Mouse (Mus musculus): ENCODE measurements at regions not wholly inside any gene's neighbourhood (a gene's known extent, or its start where the extent isn't known, plus 50 kb on each side); places are given as distances from the start of the nearest gene placed in this dataset.

DNA sequence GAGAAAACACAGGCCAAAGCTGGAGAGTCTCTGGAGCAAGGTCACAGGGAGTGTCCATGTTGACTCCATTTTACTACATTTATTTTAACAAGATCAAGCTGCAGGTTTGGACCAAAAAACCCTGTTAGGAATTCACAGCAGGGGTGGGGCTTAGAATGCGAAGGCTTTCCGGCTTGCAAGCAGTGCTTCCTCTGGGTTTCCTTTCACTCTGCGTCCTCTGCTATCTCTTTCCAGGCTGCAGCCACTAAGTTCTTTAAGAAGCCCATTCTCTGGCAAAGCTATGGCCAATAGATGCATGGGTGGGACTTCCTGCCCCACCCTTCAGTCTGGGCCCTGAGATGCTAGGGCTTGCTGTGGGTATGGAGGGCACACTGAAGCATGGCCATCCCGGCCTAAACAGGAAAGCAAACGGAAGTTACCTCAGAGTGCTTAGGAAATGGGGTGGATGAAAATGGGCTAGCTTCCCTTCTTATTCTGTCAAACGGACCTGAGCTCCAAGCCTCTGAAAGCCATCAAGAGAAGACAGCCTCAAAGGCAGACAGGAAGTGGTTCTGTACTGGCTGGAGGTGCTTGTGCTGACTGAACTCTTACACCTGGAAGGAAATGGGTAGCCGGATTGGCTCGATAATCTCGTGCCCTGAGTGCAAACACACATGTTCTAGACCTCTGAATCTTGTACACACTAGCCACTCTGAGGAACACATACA is 90.6 kb upstream of the C1qtnf7 start:
- no peak for ATAC-seq (replicated peaks; ENCODE audit: insufficient number of reproducible peaks, insufficient read depth, low FRiP score, low read depth)
- no peak overlapping the region for H3K4me3 ChIP-seq
- H3K9ac ChIP-seq, result no peak overlapping the region
- WGBS, result 66% methylated on average over 9 of the region's 9 CpGs
- H3K36me3 ChIP-seq, result no peaks in the 10 kb centered on the region
- H3K27ac ChIP-seq, result no peak overlapping the region
- H3K27me3 ChIP-seq, result no peaks in the 10 kb centered on the region
- H3K4me1 ChIP-seq (replicated peaks), result no peaks in the 10 kb centered on the region
- no peaks in the 10 kb centered on the region for H3K9me3 ChIP-seq (replicated peaks)
- H3K4me2 ChIP-seq, result no peak overlapping the region

GRCm38 (mm10) chr5:43433337-43433736 is 82.0 kb upstream of the C1qtnf7 start:
- no peak overlapping the region for H3K4me3 ChIP-seq
- no peaks in the 10 kb centered on the region for H3K27me3 ChIP-seq
- H3K4me1 ChIP-seq (replicated peaks), result no peaks in the 10 kb centered on the region
- 59% methylated on average over 2 of the region's 2 CpGs for WGBS
- no peak overlapping the region for H3K27ac ChIP-seq
- H3K36me3 ChIP-seq, result no peaks in the 10 kb centered on the region
- no peak overlapping the region for H3K9ac ChIP-seq
- no peaks in the 10 kb centered on the region for H3K9me3 ChIP-seq (replicated peaks)
- H3K4me2 ChIP-seq, result no peak overlapping the region
- no peak for ATAC-seq (replicated peaks; ENCODE audit: insufficient number of reproducible peaks, insufficient read depth, low FRiP score, low read depth)

DNA sequence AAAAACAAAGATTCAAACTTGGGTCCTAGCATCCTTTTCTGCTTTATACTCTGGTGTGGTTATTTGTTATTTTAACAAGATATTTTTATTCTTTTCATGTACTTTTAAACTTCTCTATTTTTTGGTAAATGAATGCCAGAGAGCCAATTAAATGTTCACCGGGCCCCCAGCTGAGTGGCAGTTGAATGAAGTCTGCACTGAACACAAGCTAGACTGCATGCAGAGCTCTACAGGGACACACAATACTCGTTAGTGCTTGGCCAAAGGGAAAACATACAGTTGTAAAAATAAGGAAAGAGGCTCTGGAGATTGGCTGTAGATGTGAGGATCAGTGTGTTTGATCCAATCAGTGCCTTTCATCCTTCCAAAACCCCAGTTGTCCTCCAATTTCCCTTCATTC is 76.1 kb upstream of the C1qtnf7 start:
- no peak for ATAC-seq (replicated peaks; ENCODE audit: insufficient number of reproducible peaks, insufficient read depth, low FRiP score, low read depth)
- Histone ChIP-seq H3K4me2 (no peak overlapping the region), H3K27ac (no peak overlapping the region)

GRCm38 (mm10) chr5:43441306-43441705 is 74.0 kb upstream of the C1qtnf7 start:
- no peak overlapping the region for H3K27ac ChIP-seq
- no peaks in the 10 kb centered on the region for H3K4me1 ChIP-seq (replicated peaks)
- no peaks in the 10 kb centered on the region for H3K36me3 ChIP-seq
- no peak overlapping the region for H3K4me3 ChIP-seq
- no peak for ATAC-seq (replicated peaks; ENCODE audit: insufficient number of reproducible peaks, insufficient read depth, low FRiP score, low read depth)
- 45% methylated on average over 3 of the region's 3 CpGs for WGBS
- H3K9me3 ChIP-seq (replicated peaks), result no peaks in the 10 kb centered on the region
- no peak overlapping the region for H3K4me2 ChIP-seq
- H3K9ac ChIP-seq, result no peak overlapping the region
- H3K27me3 ChIP-seq, result no peaks in the 10 kb centered on the region

More for the DNA sequence above, 76.1 kb upstream of the C1qtnf7 start:
- WGBS, result 63% methylated on average over 2 of the region's 2 CpGs
- Histone ChIP-seq H3K9me3 (replicated peaks) (no peaks in the 10 kb centered on the region), H3K36me3 (no peaks in the 10 kb centered on the region), H3K4me3 (no peak overlapping the region), H3K4me1 (replicated peaks) (no peaks in the 10 kb centered on the region), H3K27me3 (no peaks in the 10 kb centered on the region), H3K9ac (no peak overlapping the region)

- Histone ChIP-seq H3K36me3 (no peaks in the 10 kb centered on the region), H3K4me1 (replicated peaks) (no peaks in the 10 kb centered on the region), H3K4me3 (no peak overlapping the region), H3K27ac (no peak overlapping the region), H3K9me3 (replicated peaks) (no peaks in the 10 kb centered on the region), H3K4me2 (no peak overlapping the region), H3K27me3 (no peaks in the 10 kb centered on the region), H3K9ac (no peak overlapping the region)
- WGBS, result 57% methylated on average over 3 of the region's 3 CpGs
- no peak for ATAC-seq (replicated peaks; ENCODE audit: insufficient number of reproducible peaks, insufficient read depth, low FRiP score, low read depth)
These were observed 70.6 kb upstream of the C1qtnf7 start for GRCm38 (mm10) chr5:43444582-43445214.

- no peaks in the 10 kb centered on the region for H3K4me1 ChIP-seq (replicated peaks)
- H3K27ac ChIP-seq, result no peak overlapping the region
- no peaks in the 10 kb centered on the region for H3K27me3 ChIP-seq
- H3K4me2 ChIP-seq, result no peak overlapping the region
- no peak for ATAC-seq (replicated peaks; ENCODE audit: insufficient number of reproducible peaks, insufficient read depth, low FRiP score, low read depth)
- no peaks in the 10 kb centered on the region for H3K9me3 ChIP-seq (replicated peaks)
- no peaks in the 10 kb centered on the region for H3K36me3 ChIP-seq
- no peak overlapping the region for H3K9ac ChIP-seq
- H3K4me3 ChIP-seq, result no peak overlapping the region
These were observed 69.7 kb upstream of the C1qtnf7 start for GRCm38 (mm10) chr5:43445620-43446019.

DNA sequence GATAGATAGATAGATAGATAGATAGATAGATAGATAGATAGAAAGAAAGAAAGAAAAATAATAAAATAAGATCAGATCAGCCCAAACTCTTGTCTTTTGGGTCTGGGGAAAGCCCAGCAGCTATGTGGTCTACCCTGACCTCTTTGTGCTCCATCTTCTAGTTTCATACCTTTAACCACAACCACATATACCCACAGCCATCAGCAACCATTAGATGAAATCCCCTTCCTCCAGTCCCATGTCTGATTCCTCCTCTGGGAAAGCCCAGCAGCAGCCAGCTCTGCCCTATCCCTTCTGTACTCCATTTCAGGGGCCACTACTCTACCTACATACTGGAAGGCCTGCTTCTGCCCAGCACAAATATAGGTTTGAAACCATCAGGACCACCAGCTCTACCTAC is 69.0 kb upstream of the C1qtnf7 start:
- Histone ChIP-seq H3K4me2 (no peak overlapping the region), H3K27me3 (no peaks in the 10 kb centered on the region), H3K4me1 (replicated peaks) (no peaks in the 10 kb centered on the region), H3K36me3 (no peaks in the 10 kb centered on the region), H3K9ac (no peak overlapping the region), H3K27ac (no peak overlapping the region), H3K4me3 (no peak overlapping the region), H3K9me3 (replicated peaks) (no peaks in the 10 kb centered on the region)
- no peak for ATAC-seq (replicated peaks; ENCODE audit: insufficient number of reproducible peaks, insufficient read depth, low FRiP score, low read depth)

- Histone ChIP-seq H3K4me3 (no peak overlapping the region), H3K36me3 (no peaks in the 10 kb centered on the region), H3K9ac (no peak overlapping the region), H3K27ac (0 out of 2 replicates have a peak overlapping the region, but pooled peaks have one; percentile 40), H3K27me3 (no peaks in the 10 kb centered on the region), H3K9me3 (replicated peaks) (no peaks in the 10 kb centered on the region), H3K4me2 (no peak overlapping the region), H3K4me1 (replicated peaks) (0 out of 2 replicates have a peak, but pooled peaks cover 4% of the 10 kb centered on the region)
- 12% methylated on average over 3 of the region's 3 CpGs for WGBS
- ATAC-seq (replicated peaks; ENCODE audit: insufficient number of reproducible peaks, insufficient read depth, low FRiP score, low read depth), result peak; percentile 70; the same call in 1 of the 2 replicates
These were observed 59.3 kb upstream of the C1qtnf7 start for GRCm38 (mm10) chr5:43456018-43456417.

- Histone ChIP-seq H3K4me2 (no peak overlapping the region), H3K4me1 (replicated peaks) (0 out of 2 replicates have a peak, but pooled peaks cover 4% of the 10 kb centered on the region), H3K9ac (no peak overlapping the region), H3K36me3 (no peaks in the 10 kb centered on the region), H3K27ac (no peak overlapping the region), H3K4me3 (no peak overlapping the region), H3K27me3 (no peaks in the 10 kb centered on the region), H3K9me3 (replicated peaks) (no peaks in the 10 kb centered on the region)
- ATAC-seq (replicated peaks; ENCODE audit: insufficient number of reproducible peaks, insufficient read depth, low FRiP score, low read depth), result no peak
- WGBS, result 77% methylated on average over 7 of the region's 7 CpGs
These were observed 57.6 kb upstream of the C1qtnf7 start for GRCm38 (mm10) chr5:43457725-43458124.

GRCm38 (mm10) chr5:43461987-43462715 is 53.2 kb upstream of the C1qtnf7 start:
- Histone ChIP-seq H3K9me3 (replicated peaks) (no peaks in the 10 kb centered on the region), H3K27me3 (no peaks in the 10 kb centered on the region)
- 68% methylated on average over 1 of the region's 1 CpGs for WGBS

More at GRCm38 (mm10) chr5:43461987-43462715, 53.2 kb upstream of the C1qtnf7 start:
- no peak overlapping the region for H3K27ac ChIP-seq
- H3K4me1 ChIP-seq (replicated peaks), result no peaks in the 10 kb centered on the region
- H3K9ac ChIP-seq, result no peak overlapping the region
- ATAC-seq (replicated peaks; ENCODE audit: insufficient number of reproducible peaks, insufficient read depth, low FRiP score, low read depth), result no peak
- no peak overlapping the region for H3K4me2 ChIP-seq
- no peaks in the 10 kb centered on the region for H3K36me3 ChIP-seq
- no peak overlapping the region for H3K4me3 ChIP-seq
